Mouse (Mus musculus) heart, embryonic 16.5 days (tissue): ENCODE results near the gene Saa2. TPM values are rescaled to one million over a fixed set of nuclear protein-coding genes. Genes with fewer than 3 reads are reported as not detected.

Experiments used
- ATAC-seq: fragments of 200-750 bp; cut with Nextera tagmentation; replicated peaks from 2 replicates; pipeline ENCODE4 v1.8.0; 2017; ENCODE audit warnings: moderate number of reproducible peaks; ENCODE audit not compliant: insufficient read depth, low FRiP score; ENCODE audit errors: extremely low read depth
- H3K27ac ChIP-seq: fragments of 300-500 bp; sonication (generic); 2 replicates; pipeline ENCODE4 v1.5.1; 2014; ENCODE audit warnings: mild to moderate bottlenecking, low read length, control low read depth, moderate library complexity
- H3K27me3 ChIP-seq: fragments of 300-500 bp; sonication (generic); 2 replicates; pipeline ENCODE4 v1.6.1; 2014; ENCODE audit warnings: low read length, mixed read lengths; ENCODE audit not compliant: control insufficient read depth, insufficient read depth
- H3K36me3 ChIP-seq: fragments of 300-500 bp; sonication (generic); 2 replicates; pipeline ENCODE4 v1.6.1; 2014; ENCODE audit not compliant: control insufficient read depth, insufficient read depth
- H3K4me1 ChIP-seq: fragments of 300-500 bp; sonication (generic); 2 replicates; pipeline ENCODE4 v1.6.1; 2014; ENCODE audit warnings: low read length, mixed read lengths; ENCODE audit not compliant: control insufficient read depth, insufficient read depth
- H3K4me2 ChIP-seq: fragments of 300-500 bp; sonication (generic); 2 replicates; pipeline ENCODE4 v1.6.1; 2014; ENCODE audit warnings: low read depth, mild to moderate bottlenecking, control low read depth, low read length
- H3K4me3 ChIP-seq: fragments of 300-500 bp; sonication (generic); 2 replicates; pipeline ENCODE4 v1.5.1; 2014; ENCODE audit warnings: mild to moderate bottlenecking, control low read depth, low read length
- H3K9ac ChIP-seq: fragments of 300-500 bp; sonication (generic); 2 replicates; pipeline ENCODE4 v1.6.1; 2014; ENCODE audit warnings: low read length, control low read depth
- H3K9me3 ChIP-seq: fragments of 300-500 bp; sonication (generic); replicated peaks from 2 replicates; pipeline ENCODE4 v1.6.1; 2016; ENCODE audit warnings: low read length; ENCODE audit not compliant: control insufficient read depth
- WGBS: fragments of 180-500 bp; shearing (Covaris S2); extraction: QIAGEN DNeasy Blood & Tissue Kit; methylation state at CpG from one replicate; pipeline ENCODE4 v1.1.7; 2014; 5-methylcytosine and 5-hydroxymethylcytosine counted together
- polyA plus RNA-seq: library from polyadenylated mRNA; unstranded; fragments of >200 nt; fragmentation: Nextera tagmentation; extraction: Ambion mirVana; gene quantifications from 2 replicates; pipeline ENCODE4 v1.2.1, GENCODE M21; 2015

The Saa2 gene
- polyA plus RNA-seq, 1 experiment from 2014 or later = not detected

DNA sequence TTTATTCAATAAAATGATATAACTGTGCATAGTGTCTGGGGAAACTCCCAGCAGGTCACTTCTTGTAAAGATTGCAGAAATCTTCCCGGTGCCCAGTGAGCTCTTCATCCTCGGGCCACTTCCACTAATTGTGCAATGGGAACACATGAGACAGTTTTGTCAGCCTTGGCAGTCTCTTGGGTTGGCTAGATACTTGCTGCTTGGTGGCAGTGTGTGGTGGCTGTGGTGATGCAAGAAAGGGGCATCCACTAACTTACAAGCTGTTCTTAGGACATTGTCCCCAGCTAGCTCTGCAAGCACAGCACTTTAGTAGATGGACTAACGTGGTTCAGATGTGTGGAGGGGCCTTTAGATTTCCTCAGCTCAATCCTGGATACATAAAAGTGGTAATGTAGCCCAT, 5.8 kb upstream of the Saa2 start:
- no peak overlapping the region for H3K27ac ChIP-seq
- WGBS = 69% methylated on average over 3 of the region's 3 CpGs
- no peaks in the 10 kb centered on the region for H3K27me3 ChIP-seq
- H3K9me3 ChIP-seq = no peaks in the 10 kb centered on the region
- H3K9ac ChIP-seq = no peak overlapping the region
- no peak for ATAC-seq
- H3K4me3 ChIP-seq = no peak overlapping the region
- no peaks in the 10 kb centered on the region for H3K36me3 ChIP-seq
- no peak overlapping the region for H3K4me2 ChIP-seq
- H3K4me1 ChIP-seq = no peaks in the 10 kb centered on the region

DNA sequence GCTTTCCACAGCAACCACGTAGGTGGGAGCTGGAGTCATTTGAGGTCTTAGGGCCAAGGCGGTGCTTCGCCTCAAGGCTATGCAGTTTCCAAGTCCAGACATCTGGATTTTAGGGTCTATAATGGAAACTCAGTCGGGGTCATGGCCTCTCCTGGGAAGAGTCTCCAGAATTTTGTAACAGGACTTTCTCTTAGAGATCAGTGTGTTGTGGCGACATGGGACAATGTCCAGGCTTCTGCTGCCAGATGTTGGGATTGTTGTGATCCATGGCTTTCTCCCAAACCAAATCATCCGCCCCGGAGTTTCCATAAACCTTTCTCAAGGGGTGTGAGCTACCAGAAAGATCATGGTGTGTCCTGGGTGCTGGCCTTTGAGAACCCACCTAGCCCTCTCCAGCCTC, 5.2 kb upstream of the Saa2 start:
- Histone ChIP-seq H3K27me3 (no peaks in the 10 kb centered on the region), H3K9ac (no peak overlapping the region), H3K4me1 (no peaks in the 10 kb centered on the region), H3K27ac (no peak overlapping the region), H3K9me3 (no peaks in the 10 kb centered on the region), H3K36me3 (no peaks in the 10 kb centered on the region), H3K4me2 (no peak overlapping the region), H3K4me3 (no peak overlapping the region)
- no peak for ATAC-seq
- WGBS = 81% methylated on average over 7 of the region's 7 CpGs

DNA sequence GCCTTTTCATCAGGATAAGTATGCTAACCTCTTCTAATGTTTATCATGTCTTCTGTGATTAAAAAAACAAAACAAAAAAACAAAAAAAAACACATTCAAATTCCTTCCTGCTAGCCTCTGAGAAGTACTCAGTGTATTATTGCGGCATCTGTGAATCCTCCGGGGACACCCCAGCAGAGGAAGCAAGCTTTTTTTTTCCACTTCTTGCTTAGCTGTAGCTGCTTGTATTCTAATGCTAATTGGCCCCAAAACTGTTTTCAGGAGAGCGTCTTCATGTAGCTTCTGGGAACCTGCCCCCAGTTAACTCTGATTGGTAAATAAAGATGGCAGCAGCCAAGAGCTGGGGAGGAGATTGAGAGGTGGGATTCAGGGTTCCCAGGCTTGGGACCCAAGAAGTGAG, 3.1 kb upstream of the Saa2 start:
- H3K27ac ChIP-seq = no peak overlapping the region
- no peak overlapping the region for H3K9ac ChIP-seq
- WGBS = 57% methylated on average over 3 of the region's 3 CpGs
- H3K4me1 ChIP-seq = no peaks in the 10 kb centered on the region
- no peak overlapping the region for H3K4me3 ChIP-seq
- no peaks in the 10 kb centered on the region for H3K36me3 ChIP-seq
- ATAC-seq = no peak
- H3K4me2 ChIP-seq = no peak overlapping the region
- no peaks in the 10 kb centered on the region for H3K9me3 ChIP-seq
- no peaks in the 10 kb centered on the region for H3K27me3 ChIP-seq

DNA sequence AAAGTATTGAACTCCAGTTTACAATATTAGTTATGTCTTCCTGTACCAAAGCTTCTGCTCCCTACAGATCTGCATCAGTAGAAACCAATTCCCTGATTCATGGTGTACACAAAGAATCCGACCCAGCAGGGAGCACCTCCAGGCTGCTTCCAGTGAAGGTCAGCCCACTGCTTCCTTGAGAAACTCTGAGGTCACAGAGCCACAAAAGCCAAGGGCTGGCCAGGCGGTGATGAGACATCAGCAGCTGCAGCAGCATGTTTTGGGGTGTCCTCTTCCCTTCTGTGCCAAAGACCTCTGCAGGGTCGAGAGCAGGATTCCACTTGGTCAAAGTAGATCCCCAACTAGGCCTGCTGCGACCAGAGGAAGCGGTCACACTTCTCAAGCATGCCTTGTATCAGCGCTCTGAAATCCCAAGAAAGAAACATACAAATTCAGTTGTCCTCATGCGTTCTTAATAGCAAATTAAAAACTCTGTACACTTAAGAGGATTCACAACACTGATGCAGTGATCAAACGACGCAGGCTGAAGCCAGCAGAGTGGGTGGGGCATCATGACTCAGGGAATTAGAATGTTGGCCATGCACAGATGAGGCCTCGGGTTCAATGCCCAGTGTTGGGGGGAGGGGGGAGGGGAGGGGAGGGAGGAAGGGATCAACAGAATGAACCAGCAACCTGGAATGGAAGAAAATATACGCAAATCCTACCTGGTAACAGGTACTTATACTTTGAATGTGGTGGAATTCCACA, 9.6 kb downstream of the Saa2 start:
- H3K27me3 ChIP-seq = no peaks in the 10 kb centered on the region
- ATAC-seq = no peak
- H3K9ac ChIP-seq = no peak overlapping the region
- H3K4me2 ChIP-seq = no peak overlapping the region
- no peaks in the 10 kb centered on the region for H3K9me3 ChIP-seq
- no peak overlapping the region for H3K4me3 ChIP-seq
- H3K27ac ChIP-seq = no peak overlapping the region
- peaks cover 24% of the 10 kb centered on the region for H3K36me3 ChIP-seq
- H3K4me1 ChIP-seq = no peaks in the 10 kb centered on the region
- 68% methylated on average over 11 of the region's 11 CpGs for WGBS

DNA sequence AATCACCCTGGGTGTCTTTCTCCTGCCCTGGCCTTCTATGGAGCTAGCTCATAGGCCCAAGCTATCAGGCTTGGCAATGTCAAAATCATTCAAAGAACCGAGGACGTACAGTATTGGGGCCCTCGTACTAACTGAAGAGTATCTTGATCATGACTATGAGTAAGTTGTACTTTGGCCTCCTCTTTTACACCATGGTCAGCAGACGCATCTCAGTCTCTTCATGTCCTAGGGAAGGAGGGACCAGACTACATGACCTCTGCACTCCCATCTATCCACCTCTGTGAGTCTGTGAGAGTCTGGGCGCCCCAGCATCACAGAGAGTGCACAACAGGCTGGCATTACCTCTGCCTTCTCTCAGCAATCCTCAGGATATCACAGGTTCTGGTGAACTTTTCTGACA, 11.0 kb downstream of the Saa2 start:
- no peak overlapping the region for H3K4me2 ChIP-seq
- 90% methylated on average over 5 of the region's 5 CpGs for WGBS
- H3K4me1 ChIP-seq = no peaks in the 10 kb centered on the region
- H3K9me3 ChIP-seq = no peaks in the 10 kb centered on the region
- no peak overlapping the region for H3K27ac ChIP-seq
- no peak for ATAC-seq
- H3K27me3 ChIP-seq = no peaks in the 10 kb centered on the region
- H3K36me3 ChIP-seq = peaks cover 26% of the 10 kb centered on the region
- no peak overlapping the region for H3K9ac ChIP-seq
- no peak overlapping the region for H3K4me3 ChIP-seq

DNA sequence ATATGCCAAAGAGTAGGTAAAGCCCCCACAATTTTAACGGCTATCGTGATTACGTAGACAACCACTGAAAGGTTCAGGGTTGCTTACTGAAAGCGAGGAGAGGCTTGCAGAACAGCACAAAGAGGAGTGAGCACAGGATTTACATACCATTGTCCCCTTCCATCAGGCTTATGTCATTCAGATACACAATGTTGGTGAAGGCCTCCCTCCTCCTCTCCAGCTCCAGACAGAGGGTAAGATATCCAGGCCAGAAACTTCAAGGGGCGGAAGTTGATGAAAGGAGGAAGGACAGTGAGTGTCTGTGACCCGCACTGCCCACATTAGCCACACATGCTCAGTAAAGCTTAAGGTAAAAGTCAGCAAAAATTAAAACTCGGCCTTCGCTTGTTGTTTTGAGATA, 13.1 kb downstream of the Saa2 start:
- H3K4me3 ChIP-seq = no peak overlapping the region
- no peak overlapping the region for H3K4me2 ChIP-seq
- H3K9ac ChIP-seq = no peak overlapping the region
- no peak overlapping the region for H3K27ac ChIP-seq
- no peak for ATAC-seq
- no peaks in the 10 kb centered on the region for H3K9me3 ChIP-seq
- H3K27me3 ChIP-seq = no peaks in the 10 kb centered on the region
- H3K4me1 ChIP-seq = no peaks in the 10 kb centered on the region
- WGBS = 88% methylated on average over 8 of the region's 8 CpGs
- H3K36me3 ChIP-seq = peaks cover 46% of the 10 kb centered on the region

GRCm38 (mm10) chr7:46767371-46767770, 15.8 kb downstream of the Saa2 start:
- Histone ChIP-seq H3K4me1 (no peaks in the 10 kb centered on the region), H3K9me3 (no peaks in the 10 kb centered on the region), H3K27me3 (no peaks in the 10 kb centered on the region), H3K4me3 (no peak overlapping the region), H3K36me3 (peaks cover 44% of the 10 kb centered on the region), H3K4me2 (no peak overlapping the region), H3K27ac (no peak overlapping the region), H3K9ac (no peak overlapping the region)
- no peak for ATAC-seq

DNA sequence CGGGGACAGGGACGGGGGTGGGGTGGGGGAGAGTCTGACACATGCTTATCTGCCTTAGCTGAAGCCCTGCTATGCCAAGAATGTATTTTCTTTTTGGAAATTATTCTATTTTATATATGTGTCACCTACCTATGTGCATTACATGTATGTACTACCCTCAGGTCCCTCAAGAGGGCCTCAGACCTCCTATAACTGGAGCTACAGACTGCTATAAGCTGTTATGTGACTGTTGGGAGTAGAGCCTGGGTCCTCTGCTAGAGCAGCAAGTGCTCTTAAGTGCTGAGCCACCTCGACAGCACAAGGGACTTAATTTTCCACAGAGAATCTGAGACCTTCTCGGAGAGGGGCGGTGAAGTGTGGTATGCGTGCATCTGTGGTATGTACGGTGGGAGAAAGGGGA, 16.9 kb downstream of the Saa2 start:
- no peak for ATAC-seq
- Histone ChIP-seq H3K4me2 (no peak overlapping the region), H3K27ac (no peak overlapping the region), H3K9me3 (no peaks in the 10 kb centered on the region), H3K36me3 (peaks cover 43% of the 10 kb centered on the region), H3K4me3 (no peak overlapping the region), H3K4me1 (no peaks in the 10 kb centered on the region), H3K9ac (no peak overlapping the region), H3K27me3 (no peaks in the 10 kb centered on the region)
- WGBS = 81% methylated on average over 7 of the region's 7 CpGs

GRCm38 (mm10) chr7:46770706-46771105, 19.1 kb downstream of the Saa2 start:
- H3K27ac ChIP-seq = no peak overlapping the region
- no peak for ATAC-seq
- no peaks in the 10 kb centered on the region for H3K4me1 ChIP-seq
- no peak overlapping the region for H3K4me2 ChIP-seq
- peaks cover 39% of the 10 kb centered on the region for H3K36me3 ChIP-seq
- H3K4me3 ChIP-seq = no peak overlapping the region
- no peaks in the 10 kb centered on the region for H3K27me3 ChIP-seq
- 54% methylated on average over 4 of the region's 4 CpGs for WGBS
- H3K9ac ChIP-seq = no peak overlapping the region
- no peaks in the 10 kb centered on the region for H3K9me3 ChIP-seq
